In the genomic region with DNA sequence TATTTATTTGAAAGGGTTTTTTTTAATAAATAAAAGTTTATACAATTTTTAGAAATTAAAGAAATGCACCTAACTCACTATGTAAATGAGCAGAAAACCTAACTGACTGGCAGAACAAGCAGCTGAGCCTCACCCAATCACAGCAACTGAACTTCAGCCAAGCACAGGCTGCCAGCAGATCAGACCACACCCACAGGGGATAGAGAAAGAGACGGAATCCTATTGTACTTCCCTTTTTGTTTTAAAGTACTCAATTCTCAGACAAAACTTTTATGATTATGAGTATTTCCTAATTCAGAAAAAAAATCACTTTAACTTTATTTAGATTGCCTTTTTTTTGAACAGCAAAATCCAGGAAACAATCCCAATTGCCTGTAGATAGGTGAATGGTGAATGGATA, we compare ENCODE assay signal across 9 mouse cellular contexts. TPM values are rescaled to one million over a fixed set of nuclear protein-coding genes. Genes with fewer than 3 reads are reported as not detected.
DNase-seq lines count a peak whose midpoint lies in the region.
"Had no signal": no experiment of that assay in that cellular context is flagged by ENCODE, and none has a peak within 500 bp of the region (broad histone marks: within the 10 kb centered on the region; RNA-seq: fewer than 3 reads in every experiment).

No protein-coding gene starts in this region.

- peak; percentile 25 for DNase-seq in gastrocnemius, postnatal 14 days
- DNase-seq in gastrocnemius, postnatal 36 days, result no peak
- DNase-seq in spleen, postnatal 36 days (ENCODE audit: low spot score in 2 of 2), result peak; percentile 79 to 80
- DNase-seq in spleen, adult 12 weeks (ENCODE audit: low spot score), result no peak
- peak; percentile 30 for DNase-seq in heart, postnatal 4 days
- DNase-seq in skeletal muscle tissue, adult 2 months (ENCODE audit: low read depth, low spot score), result peak; percentile 22
- DNase-seq in testis, postnatal 10 days (ENCODE audit: low spot score), result no peak
- no peak for DNase-seq in neural tube, embryonic 10.5 days (ENCODE audit: extremely low spot score, low spot score)
- DNase-seq: kidney, adult 9 months had no signal

- intact Hi-C loops in gastrocnemius, postnatal 14 days (cut with DNase I; ENCODE audit: low total_unique reads), result no loop called here
- intact Hi-C loops in gastrocnemius, postnatal 36 days (cut with DNase I), result no loop called here

RNA-seq across cellular contexts. Expression of a gene that starts 29.5 kb away (rescaled TPM):
- 10 to 100 TPM; 15.6 to 18.8 TPM for total RNA-seq in gastrocnemius, postnatal 14 days (2021)
- 10 to 100 TPM; 13.8 to 16.3 TPM for total RNA-seq in gastrocnemius, postnatal 36 days (2021)
- 10 to 100 TPM; 44.3 to 47.1 TPM for total RNA-seq in heart, postnatal 4 days (2021)

Comparison
In these comparisons a context has a peak if more than half of its experiments do, and no peak if none do; other contexts are left out.
1. DNase-seq: peak in gastrocnemius, postnatal 14 days (single experiment), spleen, postnatal 36 days (2 of 2), heart, postnatal 4 days (single experiment) and skeletal muscle tissue, adult 2 months (single experiment); none in gastrocnemius, postnatal 36 days (0 of 2), spleen, adult 12 weeks (single experiment), testis, postnatal 10 days (single experiment) and neural tube, embryonic 10.5 days (single experiment).